Mouse (Mus musculus) cerebellum, adult 18-20 months (tissue): ENCODE results near the gene Casp8.
"Not testable (repeated sequence)": the region's sequence is repeated elsewhere in the genome, so short reads cannot be mapped to it uniquely, and the experiment has no call there.

Experiments used
- DNase-seq, 2 experiments: peaks; one replicate each; pipeline ENCODE4 v3.0.0; 2021

Casp8 gene

DNA sequence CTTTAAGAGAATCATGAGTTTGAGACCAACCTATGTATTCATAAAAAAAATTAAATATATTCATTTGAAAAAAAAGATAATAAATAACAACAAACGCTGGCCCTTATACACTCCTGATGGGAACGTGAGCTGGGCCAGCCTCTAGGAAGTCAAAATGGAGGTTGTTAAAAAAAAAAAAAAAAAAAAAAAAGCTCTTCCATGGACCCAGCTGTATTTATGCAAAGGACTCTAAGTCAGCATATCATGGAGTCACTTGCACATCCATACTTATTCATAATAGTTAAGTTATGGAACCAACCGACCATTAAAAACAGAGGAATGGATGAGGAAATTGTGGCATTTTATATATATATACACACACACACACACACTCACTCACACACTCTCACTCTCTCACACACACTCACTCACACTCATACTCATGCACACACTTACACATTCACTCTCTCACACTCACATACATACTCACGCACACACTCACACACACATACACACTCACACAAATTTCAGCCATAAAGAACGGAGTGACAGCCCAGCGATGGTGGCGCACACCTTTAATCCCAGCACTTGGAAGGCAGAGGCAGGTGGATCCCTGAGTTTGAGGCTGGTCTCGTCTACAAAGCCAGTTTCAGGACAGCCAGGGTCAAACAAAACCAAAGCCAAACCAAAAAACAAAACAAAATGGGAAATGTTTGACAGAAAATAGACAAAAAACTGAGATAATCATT is 6.5 kb downstream of the Casp8 start:
- DNase-seq = no peak

GRCm38 (mm10) chr1:58802322-58803273 is 7.4 kb downstream of the Casp8 start:
- no peak for DNase-seq

DNA sequence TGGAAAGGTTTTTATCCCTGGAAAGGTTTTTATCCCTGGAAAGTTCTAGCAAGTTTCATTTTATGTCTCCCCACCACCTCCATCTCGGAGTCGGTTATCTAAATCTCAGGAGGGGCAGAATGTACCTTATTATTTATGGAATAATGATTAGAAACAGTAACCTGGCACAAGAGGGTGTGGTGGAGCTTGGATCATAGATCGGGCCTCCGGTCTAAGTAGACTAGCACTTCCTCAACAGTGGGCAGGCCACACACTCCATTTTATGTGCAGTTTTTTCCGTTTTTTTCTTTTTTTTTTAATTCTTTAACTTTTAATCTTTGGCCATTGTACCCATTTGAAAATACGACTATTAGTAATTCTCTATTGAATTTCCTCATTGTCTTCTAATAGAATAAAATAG is 8.4 kb downstream of the Casp8 start:
- no peak for DNase-seq

DNA sequence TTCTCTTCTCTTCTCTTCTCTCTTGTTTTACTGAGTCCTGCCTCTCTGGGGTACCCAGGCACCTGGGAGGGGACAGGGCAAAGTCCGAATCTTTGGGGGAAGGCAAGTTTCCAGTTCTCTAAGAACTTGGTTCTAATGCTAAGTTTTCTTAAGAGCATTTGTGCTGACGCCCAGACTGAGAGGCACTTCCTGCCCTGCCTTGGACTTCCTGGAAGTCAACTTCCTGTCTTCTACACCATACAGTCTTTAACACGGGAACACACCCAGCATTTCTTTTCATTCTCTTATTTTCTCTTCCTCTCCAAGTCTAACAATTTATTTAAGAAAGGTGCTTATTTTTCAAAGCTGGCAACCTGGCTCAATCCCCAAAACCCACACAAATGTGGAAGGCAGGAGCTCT is 11.5 kb downstream of the Casp8 start:
- no peak for DNase-seq

- no peak for DNase-seq
Observed at GRCm38 (mm10) chr1:58826319-58826718, 31.1 kb downstream of the Casp8 start.

DNA sequence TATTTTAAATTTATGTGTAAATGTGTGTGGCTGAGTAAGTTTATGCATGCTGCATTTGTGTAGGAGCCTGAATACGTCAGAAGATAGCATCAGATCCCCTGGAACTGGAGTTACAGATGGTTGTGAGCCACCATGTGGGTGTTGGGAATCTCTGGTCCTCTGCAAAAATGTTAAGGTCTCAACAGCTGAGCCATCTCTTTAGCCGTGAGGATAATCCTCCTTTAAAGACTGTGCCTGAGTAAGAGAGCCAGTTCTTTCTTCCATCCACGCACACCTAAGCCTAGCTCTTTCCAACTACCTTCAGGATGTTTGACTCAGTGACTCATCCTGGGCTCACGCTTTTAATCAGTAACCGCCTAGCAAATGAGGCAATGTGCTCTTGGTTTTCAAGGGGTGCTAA is 35.6 kb downstream of the Casp8 start:
- no peak for DNase-seq

GRCm38 (mm10) chr1:58832198-58832597 is 37.0 kb downstream of the Casp8 start:
- DNase-seq = no peak

GRCm38 (mm10) chr1:58856811-58857210 is 61.6 kb downstream of the Casp8 start:
- not testable (repeated sequence) for DNase-seq

DNA sequence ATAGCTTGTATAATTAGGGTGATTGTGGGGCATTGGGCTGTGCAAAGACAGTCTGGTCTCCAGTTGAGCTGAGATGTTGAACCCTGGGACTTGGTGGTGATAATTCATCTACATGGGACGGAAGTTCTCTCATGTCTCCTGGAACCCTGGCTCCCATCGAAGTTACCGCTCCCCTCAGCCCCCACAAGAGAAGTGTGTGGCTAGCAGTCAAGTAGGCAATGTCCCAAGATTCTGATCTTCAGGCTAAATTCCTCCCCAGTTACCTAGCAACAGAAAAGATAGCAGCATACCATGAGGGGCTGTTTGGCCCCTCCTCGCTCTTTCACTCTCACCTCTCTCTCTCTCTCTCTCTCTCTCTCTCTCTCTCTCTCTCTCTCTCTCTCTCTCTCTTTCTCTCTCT is 64.0 kb downstream of the Casp8 start:
- not testable (repeated sequence) for DNase-seq

DNA sequence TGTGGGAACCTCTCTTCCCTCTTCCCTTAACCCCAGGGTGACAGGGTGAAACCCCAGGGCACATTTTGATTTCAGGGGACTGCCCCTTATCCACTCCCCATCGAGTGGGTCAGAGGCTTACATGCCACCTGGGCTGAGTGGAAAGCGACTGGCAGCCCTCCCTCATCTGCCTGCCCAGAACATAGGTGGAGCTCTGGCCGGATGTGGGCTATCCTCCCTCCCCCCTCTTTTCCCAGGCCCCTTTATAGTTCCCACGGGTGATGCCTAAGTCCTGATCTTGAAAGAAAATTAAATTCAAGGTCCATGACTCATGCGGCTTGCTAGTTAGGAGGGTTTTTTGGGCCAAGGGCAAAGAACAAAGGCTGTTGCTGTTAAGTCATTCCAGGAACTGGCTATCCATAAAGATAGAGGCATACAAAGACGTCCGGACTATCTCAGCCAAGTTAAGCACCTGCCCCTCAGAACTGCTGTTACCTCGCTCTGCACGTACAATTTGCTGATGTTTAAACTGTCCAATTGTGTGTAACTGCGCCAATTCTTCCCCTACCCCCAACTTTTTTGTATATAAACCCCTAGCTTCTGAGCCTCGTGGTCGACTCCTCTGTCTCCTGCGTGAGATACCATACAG is 64.7 kb downstream of the Casp8 start:
- not testable (repeated sequence) for DNase-seq

DNA sequence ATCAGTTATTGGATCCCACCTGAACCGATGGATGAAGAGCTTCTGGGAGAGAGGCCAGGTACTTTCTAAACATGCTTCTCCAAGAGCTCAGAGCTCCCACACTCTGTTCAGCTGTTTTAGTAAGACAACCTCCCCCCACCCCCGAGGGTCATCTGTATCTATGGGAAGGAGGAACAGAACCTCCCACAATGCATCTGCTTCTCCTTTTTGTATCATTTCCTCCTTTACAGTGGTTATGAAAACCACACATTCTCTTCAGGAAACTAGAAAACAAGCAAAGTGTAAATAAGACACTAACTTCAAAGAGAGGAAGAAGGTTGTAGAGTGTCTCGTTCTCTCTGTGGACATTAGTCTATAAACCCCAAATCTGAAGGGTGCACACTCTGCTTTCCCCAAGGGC is 65.4 kb downstream of the Casp8 start:
- DNase-seq = not testable (repeated sequence)

GRCm38 (mm10) chr1:58876500-58876899 is 81.3 kb downstream of the Casp8 start:
- not testable (repeated sequence) for DNase-seq

DNA sequence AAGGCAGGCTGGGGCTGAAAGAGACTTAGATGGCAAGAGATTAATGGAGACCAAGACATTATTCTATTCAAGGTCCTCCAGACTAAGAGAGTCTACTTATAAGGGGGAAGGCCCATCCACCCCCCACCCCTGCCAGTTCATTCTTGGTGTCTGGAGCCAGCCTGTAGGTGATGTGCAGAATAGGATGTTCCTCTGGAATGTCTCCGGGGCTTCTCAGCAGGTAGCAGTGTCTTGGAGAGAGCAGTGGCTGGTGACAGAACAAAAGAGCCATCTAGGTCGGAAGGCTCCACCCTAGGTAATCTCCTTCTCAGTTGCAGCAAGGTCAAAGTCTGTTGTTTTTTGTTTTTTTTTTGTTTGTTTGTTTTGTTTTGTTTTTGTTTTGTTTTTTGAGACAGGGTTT is 84.1 kb downstream of the Casp8 start:
- DNase-seq = not testable (repeated sequence)

DNA sequence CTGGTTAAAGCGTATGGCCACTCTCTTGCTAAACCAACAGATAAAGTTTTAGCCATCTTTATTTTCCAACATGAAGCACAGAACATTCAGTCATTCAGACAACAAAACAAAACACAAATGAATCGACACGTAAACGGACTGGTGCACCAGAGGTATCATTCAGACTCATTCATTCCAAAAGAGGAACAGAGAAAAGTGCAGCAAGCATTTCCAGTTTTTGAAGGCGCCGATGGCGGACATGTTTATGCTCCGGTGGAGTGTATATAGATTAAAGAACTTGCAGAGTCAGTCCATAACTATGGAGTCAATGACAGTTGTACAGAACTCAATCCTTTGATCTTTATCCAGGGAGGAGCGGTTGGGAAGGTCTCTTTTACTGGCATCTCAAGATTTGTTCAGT is 88.1 kb downstream of the Casp8 start:
- DNase-seq = not testable (repeated sequence)

DNA sequence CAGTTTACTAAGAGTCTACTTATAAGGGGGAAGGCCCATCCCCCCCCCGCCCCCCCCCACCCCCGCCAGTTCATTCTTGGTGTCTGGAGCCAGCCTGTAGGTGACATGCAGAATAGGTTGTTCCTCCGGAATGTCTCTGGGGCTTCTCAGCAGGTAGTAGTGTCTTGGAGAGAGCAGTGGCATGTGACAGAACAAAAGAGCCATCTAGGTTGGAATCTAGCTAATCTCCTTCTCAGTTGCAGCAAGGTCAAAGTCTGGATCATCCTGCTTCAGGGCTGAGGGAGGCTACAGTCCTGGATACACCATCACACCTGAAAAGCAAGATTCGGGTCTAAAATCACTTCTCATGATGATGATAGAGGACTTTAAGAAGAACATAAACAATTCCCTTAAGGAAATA is 90.5 kb downstream of the Casp8 start:
- DNase-seq = no peak

- DNase-seq = no peak
Observed at GRCm38 (mm10) chr1:58889826-58890546, 94.8 kb downstream of the Casp8 start.

DNA sequence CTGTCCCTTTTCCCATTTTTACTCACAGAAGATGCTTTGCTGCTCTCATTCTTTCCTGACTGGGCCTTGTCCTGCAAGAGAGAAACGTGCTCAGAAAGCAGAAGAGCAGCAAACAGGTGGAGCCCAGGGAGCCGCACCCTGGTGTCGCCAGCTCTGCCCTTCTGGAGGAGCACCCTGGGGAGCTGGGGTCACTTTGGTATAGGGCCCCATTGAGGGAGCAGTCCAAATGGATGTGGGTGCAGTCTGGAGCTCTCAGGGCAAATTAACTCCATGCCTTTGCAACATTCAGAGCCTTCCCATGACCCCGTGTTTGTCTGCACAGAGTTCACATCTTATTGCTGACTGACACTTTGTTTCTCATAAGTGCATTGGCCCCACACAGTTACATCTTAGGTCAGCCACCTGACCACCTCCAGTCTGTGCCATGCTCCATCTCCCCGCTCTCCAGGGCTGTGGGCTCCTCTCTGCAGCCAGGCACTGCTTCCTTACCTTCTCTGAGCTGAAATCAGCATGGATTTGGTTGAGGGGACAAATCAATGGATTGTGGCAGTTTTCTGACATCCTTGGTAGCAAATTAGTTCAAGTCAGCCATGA is 95.6 kb downstream of the Casp8 start:
- DNase-seq = not testable (repeated sequence)

GRCm38 (mm10) chr1:58891481-58892170 is 96.5 kb downstream of the Casp8 start:
- not testable (repeated sequence) for DNase-seq

DNA sequence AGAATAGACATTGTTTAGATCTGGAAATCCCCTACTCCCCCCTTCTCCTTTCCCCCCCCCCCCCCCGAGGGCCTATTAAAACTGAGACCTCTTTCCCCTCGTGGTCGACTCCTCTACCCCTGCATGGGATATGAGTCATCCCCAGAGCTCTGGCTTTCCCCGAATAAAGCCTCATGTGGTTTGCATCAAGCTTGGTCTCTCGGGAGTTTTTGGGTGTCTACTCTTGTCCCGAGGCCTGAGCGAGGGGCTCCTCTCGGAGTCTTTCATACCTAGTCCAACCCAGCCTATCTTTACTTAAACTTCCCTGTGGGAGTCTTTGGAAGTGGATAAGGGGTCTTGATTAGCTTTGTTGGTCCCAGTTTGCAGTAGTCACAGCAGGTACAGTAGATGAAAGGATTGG is 97.2 kb downstream of the Casp8 start:
- DNase-seq = not testable (repeated sequence)
